Mouse (Mus musculus): Measurements from ENCODE around the gene Anks6.

The Anks6 gene

GRCm38 (mm10) chr4:46990281-46991015 is 66.8 kb downstream of the Anks6 start:
- no peak for DNase-seq (ENCODE audit: low read depth, low spot score)

- peak; percentile 26 for DNase-seq (ENCODE audit: low read depth, low spot score)
These were observed 67.4 kb downstream of the Anks6 start for GRCm38 (mm10) chr4:46989842-46990241.

- DNase-seq (ENCODE audit: low read depth, low spot score): no peak
These were observed 68.4 kb downstream of the Anks6 start for GRCm38 (mm10) chr4:46988824-46989223.

GRCm38 (mm10) chr4:46988257-46988656 is 69.0 kb downstream of the Anks6 start:
- DNase-seq (ENCODE audit: low read depth, low spot score): no peak

- no peak for DNase-seq (ENCODE audit: low read depth, low spot score)
These were observed 69.4 kb downstream of the Anks6 start for GRCm38 (mm10) chr4:46987809-46988208.

- DNase-seq (ENCODE audit: low read depth, low spot score): no peak
These were observed 71.2 kb downstream of the Anks6 start for GRCm38 (mm10) chr4:46986054-46986453.

GRCm38 (mm10) chr4:46982912-46983311 is 74.3 kb downstream of the Anks6 start:
- DNase-seq (ENCODE audit: low read depth, low spot score): no peak

- DNase-seq (ENCODE audit: low read depth, low spot score): no peak
These were observed 75.1 kb downstream of the Anks6 start for GRCm38 (mm10) chr4:46982094-46982493.

- DNase-seq (ENCODE audit: low read depth, low spot score): peak; percentile 34
These were observed 78.9 kb downstream of the Anks6 start for GRCm38 (mm10) chr4:46978371-46978770.

GRCm38 (mm10) chr4:46977161-46977560 is 80.1 kb downstream of the Anks6 start:
- DNase-seq (ENCODE audit: low read depth, low spot score): no peak

GRCm38 (mm10) chr4:46976671-46977071 is 80.6 kb downstream of the Anks6 start:
- no peak for DNase-seq (ENCODE audit: low read depth, low spot score)

- DNase-seq (ENCODE audit: low read depth, low spot score): no peak
These were observed 83.9 kb downstream of the Anks6 start for GRCm38 (mm10) chr4:46973322-46973721.

- no peak for DNase-seq (ENCODE audit: low read depth, low spot score)
These were observed 89.2 kb downstream of the Anks6 start for GRCm38 (mm10) chr4:46967981-46968380.

GRCm38 (mm10) chr4:46966551-46966950 is 90.7 kb downstream of the Anks6 start:
- DNase-seq (ENCODE audit: low read depth, low spot score): no peak
